Mouse (Mus musculus): Measurements from ENCODE around the gene Prx.

Prx gene

DNA sequence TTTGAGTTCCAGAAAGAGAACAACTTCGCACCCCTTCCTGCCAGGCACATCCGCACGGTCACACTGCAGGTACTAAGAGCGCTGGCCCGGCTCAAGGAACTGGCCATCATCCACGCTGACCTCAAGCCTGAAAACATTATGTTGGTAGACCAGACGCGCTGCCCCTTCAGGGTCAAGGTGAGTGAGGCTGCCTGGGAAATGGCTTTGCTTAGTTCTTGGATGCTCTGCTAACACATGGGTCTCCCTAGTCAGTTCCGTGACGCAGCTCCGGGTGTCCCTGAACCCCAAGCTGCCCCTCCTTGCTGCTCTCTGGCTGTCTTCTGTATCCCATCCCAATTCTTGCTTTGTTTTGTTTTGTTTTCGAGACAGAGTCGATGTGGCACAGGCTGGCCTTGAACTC lies 24.7 kb downstream of the Prx start:
- DNase-seq: no peak

DNA sequence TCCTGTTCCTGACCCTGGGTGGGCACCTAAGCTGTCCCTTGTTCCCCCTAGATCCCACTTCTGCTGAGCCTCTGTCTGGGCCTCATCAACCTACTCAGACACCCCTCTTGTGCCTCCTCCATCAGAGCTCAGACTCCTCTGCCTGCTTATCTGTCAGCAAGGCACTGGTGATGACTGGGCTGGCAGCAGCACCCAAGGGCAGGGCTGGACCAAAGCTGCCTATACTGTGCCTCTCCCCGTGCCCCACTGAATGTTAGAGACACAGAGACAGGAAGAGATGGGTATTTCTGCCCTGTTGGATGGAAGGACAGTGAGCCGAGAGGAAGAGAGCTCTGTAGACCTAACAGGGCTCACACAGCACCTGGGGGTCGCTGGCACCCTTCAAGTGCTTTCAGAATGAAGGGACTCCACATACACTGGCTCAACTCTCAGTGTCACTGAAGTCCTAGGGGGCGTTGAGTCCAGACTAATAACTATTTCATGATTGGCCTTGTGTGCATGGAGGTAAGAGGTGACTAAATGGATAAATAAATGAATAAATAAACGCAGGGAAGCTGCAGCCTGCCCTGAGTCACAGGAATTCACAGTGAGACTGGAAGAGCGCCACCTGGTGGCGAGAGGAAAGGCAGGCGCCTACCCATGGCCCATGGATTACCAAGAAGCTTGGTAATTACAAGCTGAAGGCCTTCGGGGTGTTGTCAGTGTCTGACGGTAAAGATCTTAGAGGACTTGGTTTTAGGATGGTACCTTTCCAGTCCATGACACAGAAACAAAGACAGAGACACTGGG lies 27.1 kb downstream of the Prx start:
- peak; percentile 74 for DNase-seq

DNA sequence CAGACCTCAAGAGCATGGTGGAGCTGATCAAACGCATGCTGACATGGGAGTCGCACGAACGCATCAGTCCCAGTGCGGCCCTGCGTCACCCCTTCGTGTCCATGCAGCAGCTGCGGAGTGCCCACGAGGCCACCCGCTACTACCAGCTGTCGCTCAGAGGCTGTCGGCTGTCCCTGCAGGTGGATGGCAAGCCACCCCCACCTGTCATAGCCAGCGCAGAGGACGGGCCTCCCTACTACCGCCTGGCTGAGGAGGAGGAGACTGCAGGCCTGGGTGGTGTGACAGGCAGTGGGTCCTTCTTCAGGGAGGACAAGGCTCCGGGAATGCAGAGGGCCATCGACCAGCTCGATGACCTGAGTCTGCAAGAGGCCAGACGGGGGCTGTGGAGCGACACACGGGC lies 29.9 kb downstream of the Prx start:
- no peak for DNase-seq

DNA sequence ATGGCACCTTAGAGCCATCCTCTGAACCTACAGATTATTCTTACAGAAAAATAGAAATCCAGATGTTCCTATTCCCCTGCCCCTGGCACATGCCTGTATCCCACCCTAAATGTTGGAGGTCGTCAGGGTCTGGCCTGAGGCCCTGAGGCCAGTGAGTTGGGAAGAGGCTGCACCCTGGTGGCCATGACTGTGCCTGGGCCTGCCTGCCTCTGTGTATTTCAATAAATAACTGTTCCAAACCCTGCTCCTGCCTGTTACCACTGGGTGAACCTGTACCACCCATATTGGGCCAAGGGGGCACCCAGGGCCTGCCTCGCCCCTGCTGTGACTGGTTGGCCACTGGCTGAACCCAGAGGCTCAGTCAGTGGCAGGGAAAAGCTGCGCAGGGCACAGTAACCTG lies 31.8 kb downstream of the Prx start:
- DNase-seq: no peak

DNA sequence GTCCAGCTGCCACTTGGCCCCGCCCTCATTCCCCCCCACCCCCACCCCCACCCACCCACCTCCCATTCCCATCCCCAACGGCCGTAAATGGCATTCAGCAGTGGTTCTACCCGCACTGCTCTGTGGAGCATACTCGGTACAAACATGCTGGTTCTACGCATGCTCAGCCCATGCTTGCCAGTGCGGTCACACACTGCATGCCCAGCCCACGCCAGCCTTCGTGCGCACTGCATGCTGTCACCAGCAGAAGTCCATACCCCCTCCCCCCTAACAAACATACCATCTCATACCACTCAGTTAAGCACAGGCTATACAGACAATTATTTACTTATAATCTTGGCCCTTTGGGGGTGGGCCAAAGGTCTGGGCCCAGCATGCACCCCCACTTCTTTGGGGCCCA lies 32.6 kb downstream of the Prx start:
- DNase-seq: no peak

DNA sequence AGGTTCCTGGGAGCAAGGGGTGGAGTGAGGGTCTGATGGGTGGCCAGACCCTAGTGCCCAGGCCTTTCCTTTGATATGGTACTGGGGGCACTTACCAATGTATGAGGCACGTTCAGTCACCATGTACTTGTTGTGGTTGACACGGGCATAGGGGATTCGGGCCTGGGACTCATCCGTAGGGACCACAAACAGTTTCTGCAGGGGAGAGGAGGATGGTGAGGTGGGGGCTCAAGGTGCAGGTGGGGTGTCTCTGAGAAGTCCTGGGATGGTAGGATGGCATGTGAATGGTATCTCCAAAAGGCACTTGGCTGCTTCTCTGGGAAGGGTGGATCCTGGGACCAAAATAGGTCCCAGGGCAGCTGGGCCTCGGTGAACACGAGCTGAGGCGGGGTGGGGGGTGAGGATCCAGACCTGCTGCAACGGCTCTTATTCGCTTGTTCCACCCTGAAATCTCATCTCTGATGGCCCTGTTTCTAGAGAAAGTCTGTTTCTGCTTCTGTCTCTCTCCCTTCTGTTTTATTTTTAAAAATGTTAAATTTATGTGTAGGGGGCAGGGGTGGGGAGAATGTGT lies 33.4 kb downstream of the Prx start:
- no peak for DNase-seq

DNA sequence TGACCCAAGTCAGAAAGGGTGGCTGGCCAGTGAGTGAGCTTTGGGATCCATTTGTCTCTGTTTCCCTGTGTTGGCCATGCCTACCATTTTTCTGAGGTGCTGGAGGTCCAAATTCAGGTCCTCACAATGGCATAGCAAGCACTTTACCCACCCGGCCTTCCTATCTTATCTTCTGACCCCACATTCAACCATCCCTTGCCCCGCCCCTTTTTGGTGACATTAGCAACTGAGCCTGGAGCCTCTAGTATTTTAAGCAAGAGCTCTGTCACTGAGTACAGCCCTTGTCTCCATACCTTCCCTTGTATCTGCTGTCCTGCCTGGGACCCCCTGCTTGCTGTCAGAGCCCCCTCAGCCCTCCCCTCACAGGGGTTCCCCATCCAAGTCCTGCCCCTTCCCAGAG lies 36.3 kb downstream of the Prx start:
- no peak for DNase-seq

DNA sequence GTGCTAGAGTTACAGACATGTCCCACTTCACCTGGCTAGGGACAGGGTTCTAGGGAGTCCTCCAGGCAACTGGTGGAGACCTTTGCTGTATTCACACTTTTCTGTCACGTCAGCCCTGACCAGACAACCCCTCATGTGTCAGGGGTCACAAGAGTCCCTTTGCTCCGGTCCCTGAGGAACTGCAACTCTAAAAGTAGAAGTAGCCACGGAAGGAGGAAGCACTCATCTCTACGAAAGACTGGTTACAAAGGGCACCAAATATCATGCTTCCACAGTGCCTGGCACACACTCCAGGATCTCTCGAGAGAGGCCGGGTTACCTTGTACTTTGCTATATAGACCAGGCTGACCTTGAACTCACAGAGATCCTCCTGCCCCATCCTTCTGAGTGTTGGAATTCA lies 37.5 kb downstream of the Prx start:
- DNase-seq: no peak

DNA sequence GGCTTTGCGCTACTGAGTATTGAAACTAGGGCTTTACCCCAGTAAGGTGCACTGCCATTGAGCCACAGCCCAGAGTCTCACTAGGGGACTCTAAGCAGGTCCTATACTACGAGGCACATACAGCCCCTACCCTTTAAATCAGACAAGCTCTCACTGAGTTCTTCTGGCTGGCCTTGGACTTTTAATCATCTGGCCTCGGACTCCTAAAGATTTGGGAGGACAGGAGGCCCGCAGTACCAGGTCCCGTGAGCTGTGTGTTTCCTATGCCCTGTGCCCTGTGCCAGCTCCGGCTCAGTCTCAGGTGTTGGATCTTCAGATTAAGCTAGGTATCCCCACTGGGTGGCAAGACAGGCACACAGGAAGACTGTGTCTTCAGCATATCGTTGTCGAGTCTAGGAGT lies 38.9 kb downstream of the Prx start:
- no peak for DNase-seq

DNA sequence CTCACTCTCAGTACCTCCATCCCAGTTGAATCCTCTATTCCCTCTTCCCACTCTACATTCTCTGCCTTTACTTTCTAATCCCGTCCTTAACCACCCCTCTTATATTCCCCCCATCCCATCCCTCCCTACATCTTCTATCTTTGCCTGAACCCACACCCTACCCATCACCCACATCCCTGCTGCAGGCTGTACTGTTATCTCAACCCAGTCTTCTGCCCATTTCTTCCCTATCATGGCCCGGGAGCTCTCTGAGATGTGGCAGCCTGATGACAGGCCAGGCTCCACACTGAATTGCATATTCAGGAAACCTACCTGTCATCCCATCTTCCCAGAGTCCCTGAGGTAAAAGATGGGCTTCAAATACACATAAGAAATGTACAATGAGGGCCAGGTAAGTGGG lies 39.7 kb downstream of the Prx start:
- no peak for DNase-seq

DNA sequence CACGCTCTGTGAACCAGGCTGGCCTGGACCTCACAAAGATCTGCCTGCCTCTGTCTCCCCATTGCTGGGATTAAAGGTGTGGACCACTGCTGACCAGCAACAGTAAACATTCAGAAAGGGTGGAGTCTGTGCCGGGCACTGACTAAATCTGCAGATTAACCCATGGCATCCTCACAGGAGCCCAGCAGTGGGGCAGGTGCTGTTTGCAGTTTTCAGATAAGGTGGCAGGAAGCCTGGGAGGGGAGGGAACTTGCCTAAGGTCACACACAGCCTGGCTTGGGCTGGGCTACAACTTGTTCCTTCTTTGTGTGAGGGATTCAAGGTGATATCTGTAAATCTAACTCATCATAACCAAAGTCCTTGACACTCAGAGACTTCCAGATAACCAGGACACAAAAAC lies 41.4 kb downstream of the Prx start:
- no peak for DNase-seq

DNA sequence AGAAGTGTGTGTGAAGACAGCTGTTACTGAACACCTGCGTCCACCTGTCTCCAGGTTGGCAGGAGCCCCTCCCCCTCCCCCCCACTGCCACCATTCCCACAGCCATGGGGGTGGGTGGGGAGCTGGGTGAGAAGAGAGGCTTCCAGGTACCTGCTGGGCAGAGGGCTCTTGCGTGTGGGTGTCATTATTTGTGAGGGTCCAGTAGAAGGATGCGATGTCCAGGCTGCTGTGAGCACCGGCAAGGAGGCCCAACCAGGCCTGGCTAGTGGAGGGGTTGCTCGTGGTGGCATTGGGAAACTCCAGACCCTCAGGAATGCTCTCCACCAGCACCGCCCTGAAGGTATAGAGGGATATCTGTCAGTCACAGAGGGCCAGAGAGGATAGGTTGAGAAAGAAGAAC lies 41.8 kb downstream of the Prx start:
- no peak for DNase-seq

DNA sequence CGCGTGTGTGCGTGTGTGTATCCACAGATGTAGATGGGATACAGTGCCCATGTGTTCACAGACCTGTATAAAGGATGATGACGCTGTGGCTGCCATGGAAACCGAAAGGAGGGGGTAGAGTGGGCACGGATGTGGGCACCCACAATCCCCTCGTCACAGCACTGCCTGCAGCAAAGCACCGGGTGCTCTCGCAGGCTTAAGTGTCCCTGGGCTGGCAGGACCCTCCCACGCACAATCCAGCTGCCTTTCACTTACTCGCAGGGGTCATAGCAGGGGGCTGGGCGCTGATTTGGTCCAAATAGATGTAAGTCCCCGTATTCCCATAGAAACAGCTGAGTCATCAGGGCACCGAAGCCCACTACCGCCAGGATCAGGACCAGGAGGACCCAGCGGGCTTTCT lies 42.3 kb downstream of the Prx start:
- no peak for DNase-seq

DNA sequence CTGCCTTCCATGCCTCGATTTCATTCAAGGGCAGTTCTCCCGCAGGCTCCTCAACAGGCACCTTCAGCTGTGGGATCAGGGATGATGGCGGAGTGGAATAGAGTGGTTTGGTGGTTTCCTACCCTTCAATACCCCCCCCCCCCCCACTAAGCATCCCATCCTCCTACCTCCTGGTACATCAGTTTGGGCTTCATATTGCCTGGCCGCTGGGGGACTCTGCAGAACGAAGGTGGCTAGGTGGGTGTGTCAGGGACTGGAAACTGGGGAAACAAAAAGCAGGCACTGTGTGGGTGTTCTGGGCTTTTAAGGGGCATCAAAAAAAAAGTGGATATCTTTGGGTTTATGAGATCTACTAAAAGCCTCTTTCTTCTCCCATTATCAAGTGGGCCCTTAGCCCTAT lies 42.8 kb downstream of the Prx start:
- no peak for DNase-seq

DNA sequence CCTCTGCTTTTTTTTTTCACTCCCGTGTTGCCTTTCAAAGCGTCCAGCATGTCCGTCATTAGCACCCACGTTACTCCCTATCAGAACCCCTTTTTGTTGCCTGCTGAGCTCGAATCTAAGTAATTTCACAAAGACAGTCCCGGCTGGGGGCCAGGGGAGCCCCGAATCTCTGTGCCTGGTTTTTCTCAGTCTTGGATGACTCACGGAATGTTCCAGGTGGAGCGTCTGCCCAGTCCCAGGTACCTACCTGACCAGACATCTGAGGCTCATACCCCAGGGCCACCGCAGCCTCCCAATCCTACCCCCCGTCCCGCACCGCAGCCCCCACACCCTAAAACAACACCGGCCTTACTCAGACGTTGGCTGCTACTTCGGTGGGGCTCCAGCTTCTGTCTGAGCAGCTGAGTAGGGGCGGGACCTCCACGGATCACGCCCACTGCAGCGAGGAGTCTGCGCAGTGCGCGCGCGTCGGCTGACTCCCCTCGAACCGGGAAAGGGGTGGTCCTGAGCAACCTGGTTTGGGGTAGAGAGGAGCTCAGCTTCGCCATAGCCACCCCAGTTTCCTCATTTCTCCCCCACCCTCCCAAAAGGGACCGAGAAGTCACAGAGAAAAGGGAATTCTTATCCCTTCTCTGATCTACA lies 43.4 kb downstream of the Prx start:
- peak; percentile 81 for DNase-seq

DNA sequence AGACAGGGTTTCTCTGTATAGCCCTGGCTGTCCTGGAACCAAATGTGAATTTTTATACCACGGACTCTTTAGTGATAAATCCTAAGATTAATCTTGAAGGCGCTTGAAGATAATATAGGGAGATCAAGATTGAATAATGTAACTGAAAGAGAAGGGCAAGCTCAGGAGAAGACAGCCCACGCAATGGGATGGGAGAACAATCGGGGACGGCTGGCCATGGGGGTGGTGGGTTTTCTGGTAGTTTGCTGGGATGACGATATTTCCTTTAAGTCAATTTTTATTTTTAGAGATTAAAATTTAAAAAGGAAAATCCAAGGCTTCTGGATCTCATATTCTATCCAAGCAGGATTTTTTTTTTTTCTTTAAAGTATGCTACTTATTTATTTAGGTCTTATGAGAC lies 43.9 kb downstream of the Prx start:
- DNase-seq: no peak

DNA sequence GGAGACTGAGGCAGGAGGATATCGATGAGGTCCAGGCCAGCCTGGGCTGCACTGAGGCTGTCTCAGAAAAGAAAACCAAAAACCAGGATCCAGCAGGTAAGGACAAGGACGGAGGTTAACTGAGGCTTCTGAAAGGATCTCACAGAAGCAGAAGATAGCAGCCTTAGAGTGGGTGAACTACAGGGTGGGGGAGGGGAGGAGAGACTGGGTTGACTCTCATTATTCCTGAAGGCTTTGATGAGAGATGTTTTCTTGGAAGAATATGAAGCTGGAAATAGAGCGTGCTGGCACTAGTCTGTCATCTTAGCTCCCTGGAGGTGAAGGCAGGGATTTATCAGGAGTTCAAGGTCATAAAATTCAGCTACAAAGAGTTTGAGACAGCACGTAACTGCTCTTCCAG lies 44.7 kb downstream of the Prx start:
- DNase-seq: no peak

DNA sequence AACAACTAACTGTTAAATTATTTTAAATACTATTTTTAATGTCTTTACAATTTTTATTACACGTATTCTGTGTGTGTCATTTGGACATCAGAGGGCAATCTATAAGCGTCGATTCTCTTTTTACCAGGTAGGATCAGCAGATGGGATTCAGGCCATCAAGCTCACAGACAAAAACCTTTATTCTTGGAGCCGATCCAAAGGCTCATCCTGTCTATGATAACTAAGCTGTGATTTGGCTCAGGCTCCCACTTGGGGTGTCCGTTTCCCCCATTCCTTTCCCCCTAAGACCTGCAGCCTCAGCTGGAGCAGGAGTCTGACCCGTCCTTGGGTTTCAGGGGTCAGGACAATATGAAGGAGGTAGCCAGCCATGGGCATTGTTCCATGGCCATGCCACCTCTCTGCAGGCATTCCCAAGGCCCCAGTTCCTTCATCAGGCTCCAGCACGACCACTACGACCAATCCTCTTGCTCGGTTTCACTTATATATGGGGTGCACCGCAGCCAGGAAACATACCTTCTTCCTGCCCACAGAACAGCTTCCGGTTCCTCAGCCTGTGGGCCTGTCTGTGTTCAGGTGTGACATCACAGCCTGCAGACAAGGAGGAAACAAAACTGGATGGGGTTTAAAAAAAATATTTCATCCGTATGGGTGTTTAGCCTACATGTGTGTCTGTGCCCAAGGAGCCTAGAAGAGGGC lies 45.7 kb downstream of the Prx start:
- no peak for DNase-seq

DNA sequence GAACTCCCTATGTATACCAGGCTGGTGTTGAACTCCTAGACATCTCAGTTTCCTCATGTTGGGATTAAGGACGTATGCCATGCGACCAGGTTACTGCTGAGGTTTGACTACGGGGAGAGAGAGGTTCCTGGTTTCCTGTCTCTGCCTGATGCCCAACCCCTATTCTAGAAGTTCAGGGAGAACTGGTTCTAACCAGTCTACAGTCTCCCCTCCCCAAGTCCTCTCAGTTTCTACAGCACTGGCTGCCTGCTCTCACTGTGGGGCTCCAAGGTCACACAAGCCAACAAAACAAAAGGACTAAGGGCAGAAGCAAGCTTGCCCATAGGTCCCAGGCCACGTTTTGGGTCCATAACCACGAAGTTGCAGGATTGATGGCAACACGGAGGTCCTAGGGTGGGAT lies 50.5 kb downstream of the Prx start:
- DNase-seq: no peak

DNA sequence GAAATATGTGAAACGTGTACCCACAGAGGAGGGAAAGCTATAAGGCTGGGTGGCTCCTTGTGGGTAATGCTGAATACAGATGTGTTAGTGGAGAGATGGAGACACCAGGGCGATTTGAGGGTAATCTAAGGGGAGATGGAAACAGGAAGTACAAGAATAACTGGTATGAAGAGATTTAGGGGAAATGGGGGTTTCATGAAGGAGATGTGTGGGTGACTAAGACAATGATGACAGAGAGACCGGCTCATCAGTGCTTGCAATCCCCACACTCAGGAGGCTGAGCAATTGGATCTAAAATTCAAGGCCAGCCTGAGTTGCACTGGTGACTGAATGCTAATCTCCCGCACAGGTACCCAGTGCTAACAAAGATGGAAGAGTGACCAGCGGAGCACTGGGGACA lies 52.9 kb downstream of the Prx start:
- no peak for DNase-seq

DNA sequence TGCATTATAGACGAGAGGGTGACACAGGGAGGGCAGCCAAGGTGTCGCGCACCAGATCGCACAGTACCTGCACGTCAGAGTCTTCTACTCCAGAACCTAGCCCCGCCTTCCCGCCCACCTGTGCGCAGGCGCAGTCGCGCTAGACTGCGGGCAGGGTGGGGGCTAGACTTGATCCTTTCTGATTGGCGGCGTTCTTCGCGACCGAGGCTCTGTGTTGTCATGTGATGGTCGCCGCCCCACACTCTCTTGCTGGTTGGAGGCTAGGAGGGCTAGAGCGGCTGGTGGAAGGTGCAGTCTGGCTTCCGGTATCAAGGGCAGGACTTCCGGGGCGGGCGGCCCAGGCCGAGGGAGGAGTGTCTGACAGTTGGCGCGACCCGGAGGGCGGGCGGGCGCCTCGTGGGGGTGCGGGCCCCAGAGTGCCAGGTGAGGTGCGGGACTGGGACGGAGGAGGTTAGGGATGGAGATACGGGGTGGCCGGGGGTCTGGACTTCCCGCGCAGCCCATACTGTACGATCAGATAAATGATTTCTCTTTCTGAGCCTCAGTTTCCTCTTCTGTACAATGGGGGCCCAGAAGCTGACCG lies 53.9 kb downstream of the Prx start, which contains the start of the genes Pld3 and 2310022A10Rik:
Gene Pld3, minus strand, starts transcription at position 288 of the 583 bp plus-strand sequence.
Gene 2310022A10Rik, plus strand, starts transcription at position 303 of the 583 bp plus-strand sequence.
- peak; percentile 98 for DNase-seq

DNA sequence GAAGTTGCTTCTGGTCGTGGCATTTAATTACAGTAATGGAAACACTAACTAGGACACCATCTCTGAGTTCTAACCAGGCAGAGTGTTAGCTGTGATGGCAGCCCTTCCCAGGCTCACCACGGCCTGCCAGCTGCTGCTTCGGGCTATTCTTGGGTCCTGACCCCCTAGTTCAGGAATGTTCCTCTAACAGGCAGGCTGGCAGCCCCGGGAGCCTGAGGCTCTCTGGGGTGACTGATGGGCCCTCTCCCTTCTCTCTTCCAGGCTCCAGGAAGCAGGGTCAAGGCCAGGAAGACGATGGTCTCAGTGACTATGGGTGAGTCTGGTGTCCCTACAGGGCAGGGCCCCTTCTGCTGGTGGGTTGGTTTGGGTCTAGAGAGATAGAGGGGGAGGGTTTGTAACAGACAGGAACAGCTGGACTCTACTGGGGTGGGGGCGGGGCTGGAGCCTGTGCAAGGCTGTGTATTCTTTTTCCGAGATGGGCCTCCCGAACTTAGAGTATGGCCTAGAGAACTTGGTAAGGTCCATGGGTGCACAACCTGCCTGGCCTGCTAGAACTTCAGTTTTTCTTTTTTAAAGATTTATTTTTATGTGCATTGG lies 61.3 kb downstream of the Prx start:
- no peak for DNase-seq

DNA sequence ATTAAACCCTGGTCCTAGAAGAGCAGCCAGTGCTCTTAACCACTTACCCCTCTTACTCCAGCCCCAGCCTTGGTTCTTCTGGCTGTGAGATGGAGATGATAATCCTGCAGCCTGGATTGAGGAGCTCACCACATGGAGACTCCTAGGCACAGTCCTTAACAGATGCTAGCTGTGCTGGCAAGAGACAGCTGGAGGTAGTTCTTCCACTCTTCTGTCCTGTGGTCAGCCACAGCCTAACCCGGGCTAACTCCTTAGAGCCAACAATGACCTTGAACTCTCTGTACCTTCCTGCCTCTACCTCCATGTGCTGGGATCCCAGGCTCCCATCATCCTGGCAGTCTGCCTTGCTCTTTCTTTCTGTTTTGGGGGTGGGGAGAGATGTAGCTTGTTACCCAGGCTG lies 61.9 kb downstream of the Prx start:
- DNase-seq: no peak

All from cerebellum, adult 11 months (tissue).